Mouse (Mus musculus): ENCODE data around the gene Mthfd2.
A peak's percentile ranks its signal among the peaks of the same experiment; 100 is the strongest.

Gene Mthfd2

GRCm38 (mm10) chr6:83327591-83328190, 2.0 kb upstream of the Mthfd2 start:
- DNase-seq, result no peak

DNA sequence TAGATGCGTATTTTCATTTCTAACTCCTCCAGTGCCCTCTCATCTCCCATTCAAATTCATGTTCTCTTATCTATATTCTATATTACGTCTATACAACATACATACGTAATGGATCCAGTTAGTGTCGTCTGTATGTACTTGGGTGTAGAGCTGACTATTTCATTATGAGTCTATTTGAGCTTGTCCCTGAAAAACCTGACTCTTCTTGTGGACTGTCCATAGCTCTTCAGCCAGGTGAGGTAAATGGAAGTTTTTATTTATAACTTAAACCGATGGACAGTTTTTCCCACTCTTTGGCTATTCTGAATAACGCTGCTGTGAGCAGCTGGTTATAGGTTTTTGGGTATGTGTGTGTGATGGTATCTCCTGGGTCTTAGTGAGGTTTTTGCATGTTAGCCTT, 1.1 kb upstream of the Mthfd2 start:
- DNase-seq, result no peak

GRCm38 (mm10) chr6:83326394-83326736, 657 bp upstream of the Mthfd2 start:
- no peak for DNase-seq

GRCm38 (mm10) chr6:83323652-83324419, 1.9 kb downstream of the Mthfd2 start:
- DNase-seq, result no peak

- no peak for DNase-seq
Measured at GRCm38 (mm10) chr6:83322794-83323193, 2.9 kb downstream of the Mthfd2 start.

GRCm38 (mm10) chr6:83321927-83322326, 3.8 kb downstream of the Mthfd2 start:
- DNase-seq, result no peak

DNA sequence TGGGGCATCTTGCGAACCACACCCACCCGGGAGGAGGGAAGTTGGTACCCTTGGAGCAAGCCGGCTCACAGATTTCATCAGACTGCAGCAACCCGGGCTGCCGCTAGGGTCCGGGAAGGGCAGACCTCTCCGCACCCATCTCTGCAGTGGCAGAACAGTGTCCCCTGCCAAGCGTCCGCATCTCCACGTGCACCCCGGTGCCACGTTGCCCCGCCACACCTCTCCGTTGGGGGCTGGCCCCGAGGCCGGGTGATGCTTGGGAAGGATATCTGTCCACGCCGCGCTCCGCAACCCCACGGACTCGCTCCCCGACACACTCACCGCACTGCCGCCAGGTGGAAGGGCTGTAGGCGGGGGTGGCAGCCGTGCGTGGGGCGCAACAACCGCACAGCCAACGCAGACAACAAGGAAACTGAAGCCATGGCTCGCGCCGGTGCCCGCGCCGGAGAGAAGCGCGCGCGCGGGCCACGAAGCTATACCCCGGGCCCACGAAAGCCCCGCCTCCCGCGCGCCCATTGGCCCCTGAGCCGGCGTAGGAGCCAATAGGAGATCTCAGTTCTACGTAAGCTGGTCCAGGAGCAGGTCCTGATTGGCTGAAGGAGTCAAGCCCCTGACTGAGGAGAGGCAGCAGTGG, 8.5 kb downstream of the Mthfd2 start:
- peak; percentile 88 for DNase-seq

DNA sequence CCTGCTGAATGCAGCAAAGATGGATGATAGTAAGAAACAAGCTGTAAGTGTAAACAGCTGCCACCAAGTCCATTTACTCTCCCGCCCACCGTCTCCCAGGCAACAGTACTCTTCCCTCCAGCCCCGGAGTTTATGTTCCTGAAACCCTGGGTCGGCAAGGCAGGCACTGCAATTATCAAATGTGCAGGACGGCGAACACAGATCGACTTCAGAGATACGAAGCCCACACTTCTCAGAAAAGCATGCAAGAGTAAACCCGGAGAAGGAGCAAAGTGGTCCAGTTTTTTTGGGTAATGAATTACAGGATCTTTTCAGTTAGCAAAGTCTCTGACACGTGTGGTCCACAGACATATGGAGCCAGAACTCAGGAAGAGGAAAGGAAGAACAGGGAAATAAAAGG, 9.7 kb downstream of the Mthfd2 start:
- peak; percentile 7 for DNase-seq

- DNase-seq, result no peak
Measured at GRCm38 (mm10) chr6:83315293-83315692, 10.4 kb downstream of the Mthfd2 start.

GRCm38 (mm10) chr6:83312514-83312913, 13.2 kb downstream of the Mthfd2 start:
- DNase-seq, result no peak

DNA sequence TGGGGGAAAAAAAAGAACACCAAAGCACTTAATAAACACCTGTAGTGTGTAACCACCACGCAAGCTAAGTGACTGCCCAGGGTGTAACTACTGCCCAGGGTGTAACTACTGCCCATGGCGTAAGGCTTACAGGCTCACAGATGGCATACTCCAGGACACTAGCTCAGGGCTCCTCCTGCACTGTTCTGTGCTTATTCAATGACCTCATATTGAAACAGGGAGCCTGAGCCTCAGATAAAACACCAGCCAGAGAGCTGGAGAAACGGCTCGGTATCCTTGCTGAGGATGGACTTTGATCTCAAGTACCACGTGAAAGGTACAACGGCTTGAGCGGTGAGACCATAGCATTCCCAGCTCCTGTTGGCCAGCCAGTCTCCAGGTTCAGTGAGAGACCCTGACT, 13.7 kb downstream of the Mthfd2 start:
- DNase-seq, result peak; percentile 7

DNA sequence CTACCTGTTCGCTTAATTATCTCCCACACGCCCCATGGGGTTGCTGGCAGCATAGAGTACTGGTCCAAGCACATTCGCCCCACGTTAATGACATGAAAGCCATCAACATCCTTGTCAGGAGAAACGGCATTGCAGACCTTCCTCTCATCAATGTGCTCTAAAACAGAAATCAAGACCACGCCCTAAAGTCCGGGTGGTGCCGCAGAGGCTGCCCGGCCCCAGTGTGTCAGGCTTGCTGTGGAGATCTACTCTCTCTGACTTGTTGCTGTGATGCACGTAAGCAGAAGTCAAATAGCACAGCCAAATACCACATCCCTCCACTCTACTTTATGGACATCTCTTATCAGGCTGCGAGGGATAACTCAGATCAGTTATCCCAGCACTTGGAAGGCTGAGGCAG, 14.5 kb downstream of the Mthfd2 start:
- DNase-seq, result no peak

DNA sequence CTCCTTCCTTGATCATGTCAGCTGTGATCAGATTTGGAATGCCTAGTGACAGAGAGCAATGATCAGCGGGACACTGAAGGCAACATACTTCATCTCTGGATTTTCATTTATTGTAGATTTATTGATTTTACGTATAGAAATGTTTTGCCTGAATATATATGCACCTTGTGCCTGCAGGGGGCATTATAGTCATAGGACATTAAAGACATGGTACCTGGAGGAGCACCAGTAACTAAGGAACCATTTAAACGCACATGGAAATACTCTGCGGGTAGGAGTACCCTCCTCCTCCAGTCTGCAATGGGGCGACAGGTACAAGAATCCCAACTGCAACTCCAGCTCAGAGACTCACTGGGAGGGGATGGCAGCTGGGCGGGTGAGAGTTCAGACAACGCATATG, 16.7 kb downstream of the Mthfd2 start:
- DNase-seq, result no peak

DNA sequence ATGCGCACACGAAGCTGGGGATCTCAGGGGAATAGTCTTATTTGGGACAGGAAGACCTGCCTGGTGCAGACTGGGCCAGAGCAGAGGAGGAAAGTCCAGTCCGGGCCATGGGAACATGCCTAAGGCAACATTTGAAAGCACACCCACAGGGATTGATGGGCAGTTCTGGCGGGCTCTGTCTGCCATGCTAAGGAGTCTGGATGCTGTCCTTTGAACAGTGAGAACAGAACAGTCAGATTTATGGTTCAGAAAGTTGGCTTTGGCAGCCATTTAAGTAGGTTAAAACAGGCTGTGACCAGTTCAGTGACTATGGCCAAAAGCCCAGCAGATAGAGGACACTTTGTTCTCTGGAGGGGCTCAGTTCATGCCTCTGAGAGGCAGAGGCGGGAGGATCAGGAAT, 23.4 kb downstream of the Mthfd2 start:
- DNase-seq, result peak; percentile 31

DNA sequence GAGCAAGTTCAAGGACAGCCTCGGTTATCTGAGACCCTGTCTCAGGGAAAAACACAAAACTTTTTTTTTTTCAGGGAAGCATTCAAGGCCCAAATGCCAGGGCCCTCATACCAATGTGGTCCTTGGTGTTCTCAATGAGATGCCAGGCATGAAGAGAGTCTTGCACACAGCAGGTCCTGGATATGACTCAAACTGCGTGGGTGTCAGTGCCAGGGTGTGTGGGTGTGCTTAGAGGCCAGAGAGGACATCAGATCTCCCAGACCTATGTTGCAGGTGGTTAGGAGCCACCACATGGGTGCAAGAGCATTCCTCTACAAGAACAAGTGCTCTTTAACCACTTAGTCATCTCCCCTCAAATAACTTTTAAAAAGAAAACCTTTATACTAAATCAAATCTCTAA, 24.4 kb downstream of the Mthfd2 start:
- no peak for DNase-seq

DNA sequence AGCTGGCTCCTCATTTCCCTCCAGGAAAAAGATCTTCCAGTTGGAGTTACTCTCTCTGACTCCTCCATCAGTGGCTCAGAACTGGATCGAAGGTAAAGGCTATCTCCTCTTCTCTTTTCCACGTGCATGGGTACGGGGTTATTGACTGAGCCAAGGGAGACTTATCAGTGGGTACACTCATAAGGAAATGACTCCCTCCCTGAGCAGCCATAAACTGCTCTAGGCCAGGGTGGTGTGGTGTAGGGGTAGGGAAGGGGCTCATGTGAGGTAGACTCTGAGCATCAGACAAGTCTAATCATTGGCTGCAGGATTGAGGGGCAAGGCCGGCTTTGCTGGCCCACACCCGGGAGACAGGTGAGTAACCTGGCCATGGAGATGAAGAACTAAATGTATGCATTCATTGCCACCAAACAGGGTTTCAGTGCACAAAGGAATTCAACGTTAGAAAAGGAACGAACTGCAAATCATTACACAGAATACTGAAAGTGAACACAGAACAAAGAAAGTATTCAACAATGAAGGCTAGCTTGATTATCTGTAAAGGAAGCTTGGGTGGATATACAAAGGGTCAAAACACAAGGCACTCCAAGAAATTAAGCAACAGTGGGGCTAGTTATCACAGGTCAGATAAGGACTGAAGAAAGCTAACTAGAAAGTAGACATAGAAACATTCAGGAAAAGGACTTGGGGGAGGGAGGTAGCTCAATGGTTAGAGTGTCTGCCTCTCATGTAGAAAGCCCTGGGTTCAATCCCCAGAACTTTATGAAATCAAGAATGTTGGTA, 25.1 kb downstream of the Mthfd2 start:
- no peak for DNase-seq

DNA sequence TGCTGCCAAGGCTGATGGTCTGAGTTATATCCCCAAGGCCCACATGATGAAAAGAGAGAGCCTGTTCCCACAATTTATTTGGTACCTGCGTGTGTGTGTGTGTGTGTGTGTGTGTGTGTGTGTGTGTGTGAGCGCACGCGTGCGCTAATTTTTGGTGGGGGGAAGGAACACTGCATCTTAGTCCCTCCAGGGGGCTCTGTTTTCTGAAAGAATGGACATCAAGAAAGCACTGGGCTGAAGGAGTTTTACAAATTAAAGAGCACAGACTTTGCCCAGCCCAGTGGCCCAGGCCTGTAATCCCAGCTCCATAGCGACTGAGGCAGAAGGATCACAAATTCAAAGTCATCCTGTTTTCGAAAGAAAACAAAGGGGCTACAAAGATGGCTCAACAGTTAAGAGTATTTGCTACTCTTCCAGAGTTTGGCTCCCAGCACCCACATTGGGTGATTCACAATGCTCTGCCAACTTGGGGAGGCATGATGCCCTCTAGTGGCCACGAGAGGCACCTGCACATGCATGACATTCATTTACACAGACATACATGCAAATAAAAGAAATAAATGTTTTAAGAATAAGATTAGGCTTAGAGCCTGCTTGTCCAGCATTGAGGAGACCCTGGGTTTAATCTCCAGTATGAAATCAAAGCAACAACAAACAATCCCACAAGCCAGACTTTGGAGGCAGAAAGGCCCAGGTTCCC, 45.3 kb downstream of the Mthfd2 start:
- DNase-seq, result peak; percentile 11

DNA sequence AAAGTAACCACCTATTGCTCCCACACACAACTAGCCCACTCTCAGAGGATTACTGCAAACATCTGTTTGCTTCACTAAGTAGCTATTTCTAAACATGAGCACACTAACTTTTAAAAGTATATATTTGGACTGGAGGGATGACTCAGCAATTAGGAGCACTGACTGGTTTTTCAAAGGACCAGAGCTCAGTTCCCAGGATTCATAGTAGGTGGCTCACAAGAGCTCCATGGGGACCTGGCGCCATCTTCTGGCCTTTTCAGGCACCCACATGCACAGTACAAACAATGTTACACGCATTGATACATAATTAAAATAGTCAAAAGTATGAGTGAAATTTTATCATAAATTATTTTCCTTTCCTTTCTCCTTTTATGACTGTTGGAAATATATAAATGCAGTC, 46.8 kb downstream of the Mthfd2 start:
- DNase-seq, result peak; percentile 54

DNA sequence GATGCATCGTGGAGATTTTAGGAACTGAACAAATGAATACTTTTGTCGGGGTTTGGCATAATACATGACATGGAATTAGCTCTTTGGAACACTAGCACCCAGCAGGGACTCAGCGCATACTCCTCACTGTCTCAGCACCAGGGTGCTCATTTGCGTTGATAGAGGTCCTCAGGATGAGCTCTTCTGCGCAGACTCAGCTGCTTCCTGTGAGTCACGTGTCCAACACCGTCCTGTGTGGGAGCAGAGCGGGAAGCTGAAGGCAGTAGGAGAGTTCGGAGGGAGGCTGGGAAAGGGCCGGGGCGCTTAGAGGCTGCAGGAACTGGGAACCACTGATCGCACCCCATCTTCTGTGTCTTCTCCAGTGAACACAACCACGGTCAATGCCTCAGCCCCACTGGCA, 48.6 kb downstream of the Mthfd2 start:
- no peak for DNase-seq

DNA sequence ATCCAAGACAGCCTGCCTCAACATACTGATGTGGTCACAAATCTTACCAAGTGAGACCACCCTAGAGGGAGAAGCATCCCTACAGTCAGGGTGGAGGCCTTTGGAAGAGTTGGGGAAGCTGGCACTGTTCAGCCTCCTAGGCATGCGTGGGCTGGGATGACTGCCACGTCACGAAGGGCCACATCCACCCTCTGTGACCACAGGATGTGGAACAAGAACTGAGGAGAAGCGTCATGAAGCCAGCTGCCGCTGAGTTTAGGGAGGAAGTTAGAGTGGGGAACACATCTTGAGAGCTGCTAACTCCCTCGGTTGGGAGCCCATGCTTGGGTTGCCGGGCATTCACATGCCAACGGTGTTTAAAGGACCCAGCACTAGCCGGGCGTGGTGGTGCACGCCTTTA, 52.0 kb downstream of the Mthfd2 start:
- no peak for DNase-seq

GRCm38 (mm10) chr6:83268144-83269010, 57.3 kb downstream of the Mthfd2 start:
- peak; percentile 90 for DNase-seq

GRCm38 (mm10) chr6:83267616-83268015, 58.1 kb downstream of the Mthfd2 start:
- no peak for DNase-seq
